Mouse (Mus musculus): ENCODE data around the gene Fam83g. TPM values are rescaled to one million over a fixed set of nuclear protein-coding genes. Genes with fewer than 3 reads are reported as not detected.
A peak's percentile ranks its signal among the peaks of the same experiment; 100 is the strongest.
"Not testable (repeated sequence)": the region's sequence is repeated elsewhere in the genome, so short reads cannot be mapped to it uniquely, and the experiment has no call there.

The Fam83g gene
- total RNA-seq (2015), result not detected in 2 replicates
- not detected in 2 replicates for total RNA-seq (2017)

- ATAC-seq (ENCODE audit: poor library complexity, severe bottlenecking), result peak; percentile 35
Observed at GRCm38 (mm10) chr11:61683907-61684731, at the start of gene Fam83g. TSS of gene Fam83g (plus strand) at chr11:61684091.

- not testable (repeated sequence) for ATAC-seq (ENCODE audit: poor library complexity, severe bottlenecking)
Observed at GRCm38 (mm10) chr11:61636309-61636708, 47.6 kb upstream of the Fam83g start.

GRCm38 (mm10) chr11:61637413-61637812, 46.5 kb upstream of the Fam83g start:
- no peak for ATAC-seq (ENCODE audit: poor library complexity, severe bottlenecking)

- ATAC-seq (ENCODE audit: poor library complexity, severe bottlenecking), result no peak
Observed at GRCm38 (mm10) chr11:61637856-61638255, 46.0 kb upstream of the Fam83g start.

GRCm38 (mm10) chr11:61638764-61639536, 44.9 kb upstream of the Fam83g start:
- no peak for ATAC-seq (ENCODE audit: poor library complexity, severe bottlenecking)

GRCm38 (mm10) chr11:61639601-61640177, 44.2 kb upstream of the Fam83g start:
- ATAC-seq (ENCODE audit: poor library complexity, severe bottlenecking), result no peak

- ATAC-seq (ENCODE audit: poor library complexity, severe bottlenecking), result not testable (repeated sequence)
Observed at GRCm38 (mm10) chr11:61640585-61640984, 43.3 kb upstream of the Fam83g start.

- no peak for ATAC-seq (ENCODE audit: poor library complexity, severe bottlenecking)
Observed at GRCm38 (mm10) chr11:61642106-61642505, 41.8 kb upstream of the Fam83g start.

GRCm38 (mm10) chr11:61643184-61643961, 40.5 kb upstream of the Fam83g start:
- ATAC-seq (ENCODE audit: poor library complexity, severe bottlenecking), result no peak

- no peak for ATAC-seq (ENCODE audit: poor library complexity, severe bottlenecking)
Observed at GRCm38 (mm10) chr11:61644576-61645326, 39.1 kb upstream of the Fam83g start.

GRCm38 (mm10) chr11:61645357-61645857, 38.5 kb upstream of the Fam83g start:
- ATAC-seq (ENCODE audit: poor library complexity, severe bottlenecking), result no peak

GRCm38 (mm10) chr11:61646499-61647039, 37.3 kb upstream of the Fam83g start:
- ATAC-seq (ENCODE audit: poor library complexity, severe bottlenecking), result no peak

- no peak for ATAC-seq (ENCODE audit: poor library complexity, severe bottlenecking)
Observed at GRCm38 (mm10) chr11:61647110-61647910, 36.6 kb upstream of the Fam83g start.

GRCm38 (mm10) chr11:61647956-61648748, 35.7 kb upstream of the Fam83g start:
- ATAC-seq (ENCODE audit: poor library complexity, severe bottlenecking), result no peak

GRCm38 (mm10) chr11:61648749-61649115, 35.2 kb upstream of the Fam83g start:
- no peak for ATAC-seq (ENCODE audit: poor library complexity, severe bottlenecking)

GRCm38 (mm10) chr11:61649163-61649580, 34.7 kb upstream of the Fam83g start:
- ATAC-seq (ENCODE audit: poor library complexity, severe bottlenecking), result no peak

GRCm38 (mm10) chr11:61649626-61650025, 34.3 kb upstream of the Fam83g start:
- ATAC-seq (ENCODE audit: poor library complexity, severe bottlenecking), result no peak
